Comparison of ENCODE assay signal across 29 mouse cellular contexts in the genomic region with DNA sequence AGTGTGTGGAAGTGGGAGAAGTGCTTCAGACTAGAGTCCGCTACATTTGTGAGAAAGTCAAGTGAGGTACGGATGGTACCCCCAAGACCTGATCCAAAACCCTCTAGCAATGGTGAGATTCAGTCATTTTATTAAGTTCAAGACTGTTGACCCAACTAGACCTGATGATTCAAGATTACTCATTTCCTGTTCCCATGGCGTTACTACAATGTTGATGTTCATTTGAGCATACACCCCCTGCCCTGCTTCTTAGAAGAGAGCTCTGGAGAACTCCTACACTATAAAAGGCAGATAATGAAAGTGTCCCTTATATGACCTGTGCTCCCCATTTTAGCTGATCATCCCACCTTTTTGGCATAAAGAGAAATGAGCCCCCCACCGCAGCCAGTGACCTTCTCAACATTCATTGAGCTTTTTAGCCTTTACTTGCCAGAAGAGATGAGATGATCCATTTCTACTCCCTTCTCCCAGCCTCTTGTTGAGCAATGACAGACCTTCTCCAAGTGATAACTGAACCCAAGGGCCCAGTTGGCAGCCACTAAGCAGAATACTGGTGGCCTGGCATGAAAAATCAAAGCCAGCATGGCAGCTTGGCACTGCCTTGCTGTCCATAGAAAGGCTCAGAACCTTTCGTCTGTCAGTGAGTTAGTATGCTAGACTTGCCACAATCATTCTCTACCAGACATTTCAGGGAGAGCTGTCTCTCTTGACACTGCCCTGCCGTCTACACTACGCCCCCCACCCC. TPM values are rescaled to one million over a fixed set of nuclear protein-coding genes. Genes with fewer than 3 reads are reported as not detected.
DNase-seq lines count a peak whose midpoint lies in the region; ATAC-seq and TF ChIP-seq lines count a peak whose summit lies in the region.
"Had no signal": no experiment of that assay in that cellular context is flagged by ENCODE, and none has a peak within 500 bp of the region (broad histone marks: within the 10 kb centered on the region; RNA-seq: fewer than 3 reads in every experiment).

No protein-coding gene starts in this region.

- no peaks in the 10 kb centered on the region for H3K27me3 ChIP-seq in Patski
- H3K27me3 ChIP-seq in midbrain, embryonic 11.5 days (ENCODE audit: control insufficient read depth, insufficient read depth, low read length) = no peaks in the 10 kb centered on the region
- H3K27me3 ChIP-seq: CH12.LX; forebrain, embryonic 12.5 days; kidney, embryonic 15.5 days; liver, embryonic 13.5 days; neural tube, embryonic 12.5 days had no signal

- POLR2A ChIA-PET in Patski (lab: Charles Lee) = no interaction called here

- no peak overlapping the region for H3K9ac ChIP-seq in midbrain, embryonic 11.5 days (ENCODE audit: low read length)
- H3K9ac ChIP-seq: forebrain, embryonic 12.5 days; forebrain, postnatal 0 days; kidney, embryonic 15.5 days; liver, embryonic 13.5 days; neural tube, embryonic 12.5 days had no signal

- H3K4me3 ChIP-seq in midbrain, embryonic 11.5 days (ENCODE audit: low read depth, low read length) = no peak overlapping the region
- H3K4me3 ChIP-seq: forebrain, embryonic 12.5 days; kidney, embryonic 15.5 days; liver, embryonic 13.5 days; midbrain, embryonic 10.5 days; neural tube, embryonic 12.5 days had no signal

- in situ Hi-C loops in Patski (cut with MboI; ENCODE audit: low pct_unique_long_range_greater_than_20kb) = loop anchor here (5.0 kb wide), 1 partner anchor 218 kb away; a partner anchor contains a TSS

- intact Hi-C loops in left cerebral cortex, postnatal 4 days (cut with DNase I) = no loop called here

- no peak overlapping the region for H3K27ac ChIP-seq in midbrain, embryonic 11.5 days (ENCODE audit: low read depth, low read length)
- H3K27ac ChIP-seq: forebrain, embryonic 12.5 days; kidney, embryonic 15.5 days; liver, embryonic 13.5 days; midbrain, embryonic 10.5 days; neural tube, embryonic 12.5 days had no signal

- H3K4me2 ChIP-seq in midbrain, embryonic 11.5 days = no peak overlapping the region
- H3K4me2 ChIP-seq: forebrain, embryonic 12.5 days; kidney, embryonic 15.5 days; liver, embryonic 13.5 days; neural tube, embryonic 12.5 days had no signal

- DNase-seq in cerebellum, postnatal 25 days = peak; percentile 46 to 62
- DNase-seq in cerebellum, adult 11 months = no peak
- peak; percentile 27 for DNase-seq in left cerebral cortex, postnatal 4 days
- DNase-seq in left cerebral cortex, adult 11 months (ENCODE audit: low spot score) = no peak
- peak; percentile 68 for DNase-seq in Patski (ENCODE audit: low read depth, low spot score)
- no peak for DNase-seq in frontal cortex, postnatal 14 days (ENCODE audit: low spot score in 2 of 2)
- no peak for DNase-seq in midbrain, embryonic 11.5 days (ENCODE audit: low spot score, missing footprints)
- DNase-seq: adrenal gland, postnatal 36 days; forebrain, postnatal 0 days; gastrocnemius, postnatal 14 days; heart, adult 11 months; heart, postnatal 14 days; kidney, adult 18-20 months; kidney, postnatal 25 days; liver, embryonic 13.5 days; lung, adult 2 months; lung, postnatal 14 days; right cerebral cortex, adult 18-20 months; spleen, adult 18-20 months; thymus, postnatal 14 days had no signal

- H3K9me3 ChIP-seq in midbrain, embryonic 11.5 days (ENCODE audit: control insufficient read depth, low read length) = no peaks in the 10 kb centered on the region
- H3K9me3 ChIP-seq: forebrain, embryonic 12.5 days; kidney, embryonic 15.5 days; liver, embryonic 13.5 days; midbrain, embryonic 10.5 days; neural tube, embryonic 12.5 days had no signal

- WGBS in midbrain, embryonic 11.5 days = 90% methylated on average over 7 of the region's 7 CpGs

- TF ChIP-seq CTCF in Patski (IDR thresholded peaks at IDR 0.05) = no peak

- ATAC-seq in Patski = peak; percentile 44
- no peak for ATAC-seq in midbrain, embryonic 11.5 days (ENCODE audit: low FRiP score)
- ATAC-seq: forebrain, postnatal 0 days; hindbrain, embryonic 16.5 days; midbrain, embryonic 16.5 days had no signal

- no peaks in the 10 kb centered on the region for H3K4me1 ChIP-seq in midbrain, embryonic 11.5 days (ENCODE audit: control insufficient read depth, insufficient read depth, low read length)
- H3K4me1 ChIP-seq: forebrain, embryonic 12.5 days; liver, embryonic 13.5 days; midbrain, embryonic 10.5 days; neural tube, embryonic 12.5 days had no signal

- CTCF ChIA-PET in Patski (lab: Charles Lee) = interaction anchor here (1.0 to 3.7 kb wide), 6 partner anchors 9 to 374 kb away, joined by 3 to 21 read pairs (median 4); no protein-coding TSS in a partner anchor

- H3K36me3 ChIP-seq in midbrain, embryonic 11.5 days (ENCODE audit: control insufficient read depth, insufficient read depth, low read length) = no peaks in the 10 kb centered on the region
- H3K36me3 ChIP-seq: forebrain, embryonic 12.5 days; liver, embryonic 13.5 days; midbrain, embryonic 10.5 days; neural tube, embryonic 12.5 days had no signal

RNA-seq across cellular contexts. Expression of a gene that starts 18.7 kb away (rescaled TPM):
- 1 to 10 TPM; 1.4 to 2.2 TPM for total RNA-seq in left cerebral cortex, postnatal 4 days (2021)
- 11.8 TPM for polyA plus RNA-seq in Patski (2021)
- 0.15 TPM in 1 of 2 replicates, not detected in the other for polyA plus RNA-seq in midbrain, embryonic 11.5 days (2014; fragmentation: Nextera tagmentation; extraction: Ambion mirVana)
- total RNA-seq: CH12.LX; common myeloid progenitor, adult 5-6 weeks had no signal
- polyA plus RNA-seq: C2C12 had no signal

Comparison
In these comparisons a context has a peak if more than half of its experiments do, and no peak if none do; other contexts are left out.
1. DNase-seq: peak in cerebellum, postnatal 25 days (2 of 2), left cerebral cortex, postnatal 4 days (single experiment) and Patski (single experiment); none in cerebellum, adult 11 months (single experiment), left cerebral cortex, adult 11 months (single experiment), frontal cortex, postnatal 14 days (0 of 2) and midbrain, embryonic 11.5 days (single experiment).
2. RNA of a gene that starts 18.7 kb away (polyA plus RNA-seq): 11.8 TPM in Patski (single experiment); 0.15 TPM in midbrain, embryonic 11.5 days; every median in the first group is over 10 times any median in the second.